Mouse (Mus musculus) left cerebral cortex, postnatal 25 days (tissue): ENCODE data around the gene Atxn7l3. TPM values are rescaled to one million over a fixed set of nuclear protein-coding genes. Genes with fewer than 3 reads are reported as not detected.

Experiments
- DNase-seq, 2 experiments: peaks; one replicate each; pipeline ENCODE4 v3.0.0; 2022; ENCODE audit warnings: low spot score in 2 of 2, mixed read lengths in 1 of 2
- intact Hi-C: fragments of 180-260 bp; cut with DNase I; formaldehyde crosslinking; loops from one replicate; pipeline ENCODE4 v1.15.1; 2025
- total RNA-seq, 2 experiments: library from RNA; stranded (reverse); gene quantifications; 2 replicates each; pipeline ENCODE4 v1.2.3; 2021

Atxn7l3 gene
- total RNA-seq, 2 experiments from 2014 or later = 231 to 242 TPM

GRCm38 (mm10) chr11:102279595-102279994 lies 16.8 kb downstream of the Atxn7l3 start:
- DNase-seq = no peak
- intact Hi-C loops = no loop called here

GRCm38 (mm10) chr11:102277754-102278153 lies 18.7 kb downstream of the Atxn7l3 start:
- intact Hi-C loops = no loop called here
- no peak for DNase-seq

DNA sequence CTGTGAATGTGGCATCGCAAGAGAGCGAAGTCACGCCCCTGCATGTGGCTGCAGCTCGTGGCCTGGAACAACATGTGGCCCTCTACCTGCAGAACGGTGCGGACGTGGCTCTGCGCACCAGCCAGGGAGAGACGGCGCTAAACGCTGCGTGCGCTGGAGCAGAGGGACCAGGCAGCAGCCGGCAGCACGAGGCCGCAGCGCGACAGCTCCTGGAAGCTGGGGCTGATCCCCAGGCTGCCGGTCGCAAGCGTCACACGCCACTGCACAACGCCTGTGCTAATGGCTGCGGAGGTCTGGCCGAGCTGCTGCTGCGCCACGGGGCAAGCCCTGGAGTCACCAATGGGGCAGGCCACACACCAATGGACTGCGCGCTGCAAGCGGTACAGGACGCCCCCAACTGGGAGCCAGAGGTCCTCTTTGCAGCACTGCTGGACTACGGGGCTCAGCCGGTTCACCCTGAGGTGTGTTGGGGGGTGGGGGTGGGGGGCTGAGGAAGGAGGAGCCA lies 20.0 kb downstream of the Atxn7l3 start:
- peak; percentile 29 to 35 for DNase-seq
- intact Hi-C loops = no loop called here

GRCm38 (mm10) chr11:102268520-102269244 lies 27.7 kb downstream of the Atxn7l3 start, which contains the start of gene Asb16:
Asb16 (plus strand) TSS chr11:102268743.
- intact Hi-C loops = no loop called here

DNA sequence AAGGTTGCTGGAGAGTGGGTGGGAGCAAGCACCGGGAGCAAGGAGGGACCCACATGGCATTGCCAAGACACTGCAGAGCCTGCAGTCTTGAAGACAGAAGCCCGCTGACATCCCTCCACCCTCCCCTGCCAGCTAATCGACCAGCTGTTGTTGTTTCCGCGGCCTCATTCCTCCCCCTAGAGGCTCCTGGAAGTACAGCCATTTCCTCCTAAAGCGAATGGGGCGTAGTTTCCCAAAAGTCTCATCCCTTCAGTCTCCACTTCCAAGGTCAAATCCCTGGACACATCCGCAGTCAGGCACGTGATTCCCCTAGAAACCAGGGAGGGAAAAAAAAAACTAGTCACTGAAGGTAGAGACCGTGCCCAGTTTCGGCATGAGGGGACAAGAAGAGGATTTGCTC lies 29.0 kb downstream of the Atxn7l3 start:
- intact Hi-C loops = no loop called here
- DNase-seq = peak; percentile 70 to 80

More at GRCm38 (mm10) chr11:102268520-102269244, 27.7 kb downstream of the Atxn7l3 start, which contains the start of gene Asb16:
- DNase-seq = no peak

- no peak for DNase-seq
- intact Hi-C loops = no loop called here
Measured at GRCm38 (mm10) chr11:102266631-102267355, 29.6 kb downstream of the Atxn7l3 start.

DNA sequence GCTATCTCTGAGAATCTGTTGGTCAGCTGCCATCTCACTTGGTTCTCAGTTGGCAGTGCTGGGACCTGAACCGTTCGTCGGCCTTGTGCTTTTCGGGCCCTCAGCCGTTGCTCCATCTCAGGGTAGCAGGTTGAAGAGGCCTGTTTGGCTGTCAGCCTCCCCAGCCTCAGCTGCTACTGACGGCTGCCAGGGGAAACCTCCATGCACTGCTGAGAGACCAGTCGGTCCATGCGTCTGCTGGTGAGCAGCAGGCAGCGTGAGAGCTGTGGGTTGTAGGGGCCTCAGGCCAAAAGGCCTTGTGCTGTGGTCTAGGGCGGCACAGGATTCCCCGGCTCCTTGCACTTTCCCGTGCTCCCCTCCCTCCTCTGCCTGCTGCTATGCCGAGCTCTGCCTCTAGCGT lies 30.6 kb downstream of the Atxn7l3 start:
- intact Hi-C loops = no loop called here
- no peak for DNase-seq

- DNase-seq = no peak
- intact Hi-C loops = no loop called here
Measured at GRCm38 (mm10) chr11:102263211-102263610, 33.2 kb downstream of the Atxn7l3 start.

GRCm38 (mm10) chr11:102258521-102258920 lies 37.9 kb downstream of the Atxn7l3 start:
- intact Hi-C loops = no loop called here
- no peak for DNase-seq

- no peak for DNase-seq
- intact Hi-C loops = no loop called here
Measured at GRCm38 (mm10) chr11:102258095-102258494, 38.3 kb downstream of the Atxn7l3 start.

- peak in 1 of 2 experiments; percentile 23 for DNase-seq
- intact Hi-C loops = no loop called here
Measured at GRCm38 (mm10) chr11:102257514-102257913, 38.9 kb downstream of the Atxn7l3 start.

GRCm38 (mm10) chr11:102249351-102250090 lies 46.9 kb downstream of the Atxn7l3 start:
- intact Hi-C loops = loop anchor here (5.0 kb wide), 1 partner anchor 62 kb away; the partner anchor contains the start of genes G6pc3 and Lsm12

GRCm38 (mm10) chr11:102248630-102249230 lies 47.7 kb downstream of the Atxn7l3 start, which contains the start of gene BC030867:
BC030867 (plus strand) TSS chr11:102248882.
- intact Hi-C loops = loop anchor here (5.0 kb wide), 1 partner anchor 61 kb away; the partner anchor contains the start of genes G6pc3 and Lsm12
- peak; percentile 90 to 94 for DNase-seq

More at GRCm38 (mm10) chr11:102249351-102250090, 46.9 kb downstream of the Atxn7l3 start:
- no peak for DNase-seq

GRCm38 (mm10) chr11:102246871-102247270 lies 49.6 kb downstream of the Atxn7l3 start:
- intact Hi-C loops = loop anchor here (5.0 kb wide), 1 partner anchor 60 kb away; the partner anchor contains the start of genes G6pc3 and Lsm12

DNA sequence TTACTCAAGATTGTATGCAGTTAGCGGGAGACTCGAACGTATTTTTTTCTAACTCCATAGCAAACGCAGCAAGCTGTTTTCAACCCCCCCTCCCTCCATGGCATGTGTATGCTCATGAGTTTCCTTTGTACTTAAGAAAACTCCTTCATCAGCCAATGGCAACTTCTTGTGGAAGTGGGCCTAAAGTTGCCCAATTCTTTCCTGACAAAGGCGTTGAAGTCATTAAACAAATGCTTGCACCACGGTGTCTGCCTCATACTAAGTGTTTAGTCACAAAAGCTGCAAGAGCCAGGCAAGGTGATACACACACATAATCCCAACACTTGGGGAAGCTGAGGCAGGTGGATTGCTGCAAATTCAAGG lies 50.2 kb downstream of the Atxn7l3 start:
- intact Hi-C loops = loop anchor here (5.0 kb wide), 1 partner anchor 59 kb away; the partner anchor contains the start of genes G6pc3 and Lsm12
- DNase-seq = no peak

More at GRCm38 (mm10) chr11:102246871-102247270, 49.6 kb downstream of the Atxn7l3 start:
- no peak for DNase-seq

DNA sequence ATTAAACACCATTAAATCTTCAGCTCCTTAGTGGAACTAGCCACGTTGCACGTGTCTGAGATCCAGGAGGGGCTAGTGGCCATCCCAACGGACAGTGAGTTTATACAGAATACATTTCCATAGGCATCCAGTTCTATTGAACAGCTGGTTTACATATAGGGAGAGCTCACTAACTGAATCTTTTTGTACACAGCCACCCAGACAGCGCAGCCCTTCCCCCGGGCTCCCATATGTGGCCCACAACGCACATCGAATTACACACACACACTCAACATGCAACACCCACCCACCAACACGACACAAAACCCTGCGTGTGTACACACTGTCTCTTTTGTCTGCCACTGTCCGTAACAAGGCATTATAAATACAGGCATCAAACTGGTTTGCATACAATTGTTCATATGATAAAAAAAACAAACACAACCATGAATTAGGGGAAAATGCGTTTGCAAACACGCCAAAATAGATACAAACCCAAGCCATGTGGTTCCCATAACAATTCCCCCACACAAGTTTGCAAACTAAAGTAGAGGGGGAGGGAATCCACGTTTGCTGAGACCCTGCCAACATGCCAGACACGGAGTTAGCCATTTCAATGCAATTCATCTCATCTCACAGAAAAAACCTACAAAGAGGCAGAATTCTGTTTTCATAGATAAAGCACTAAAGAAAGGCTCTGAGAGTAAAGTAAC lies 50.7 kb downstream of the Atxn7l3 start:
- intact Hi-C loops = loop anchor here (2.0 to 5.0 kb wide), 3 partner anchors 15 to 58 kb away; partner anchors contain the start of genes G6pc3, Hdac5 and Lsm12
- peak in 1 of 2 experiments; percentile 22 for DNase-seq

DNA sequence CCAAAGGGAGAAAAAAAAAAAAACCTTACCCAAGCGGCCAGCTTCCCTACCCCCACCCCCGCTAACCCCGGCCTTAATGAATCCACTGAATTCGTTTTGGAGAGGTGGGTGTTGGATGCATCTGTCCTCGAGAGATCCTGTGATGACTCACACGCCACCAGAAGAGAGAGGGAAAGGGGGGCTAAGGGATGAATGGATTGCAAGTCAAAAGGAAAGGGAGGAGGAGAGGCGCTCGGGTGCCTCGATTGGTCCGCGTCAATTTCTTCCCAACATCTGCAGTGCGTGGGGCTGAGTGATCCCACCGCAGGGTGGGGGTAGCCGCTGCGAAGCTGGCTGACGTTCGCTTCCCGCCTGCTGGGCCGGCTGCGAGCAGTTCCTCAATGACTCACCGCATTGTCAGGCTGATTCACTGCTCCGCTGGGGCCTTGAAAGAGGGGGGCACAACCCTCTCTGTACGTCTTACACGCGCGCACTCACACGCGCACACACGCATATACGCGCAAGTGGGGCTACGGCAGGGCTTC lies 51.4 kb downstream of the Atxn7l3 start:
- intact Hi-C loops = loop anchor here (1.0 to 5.0 kb wide), 4 partner anchors 14 to 58 kb away; partner anchors contain the start of genes G6pc3, Hdac5 and Lsm12
- peak; percentile 83 to 96 for DNase-seq

DNA sequence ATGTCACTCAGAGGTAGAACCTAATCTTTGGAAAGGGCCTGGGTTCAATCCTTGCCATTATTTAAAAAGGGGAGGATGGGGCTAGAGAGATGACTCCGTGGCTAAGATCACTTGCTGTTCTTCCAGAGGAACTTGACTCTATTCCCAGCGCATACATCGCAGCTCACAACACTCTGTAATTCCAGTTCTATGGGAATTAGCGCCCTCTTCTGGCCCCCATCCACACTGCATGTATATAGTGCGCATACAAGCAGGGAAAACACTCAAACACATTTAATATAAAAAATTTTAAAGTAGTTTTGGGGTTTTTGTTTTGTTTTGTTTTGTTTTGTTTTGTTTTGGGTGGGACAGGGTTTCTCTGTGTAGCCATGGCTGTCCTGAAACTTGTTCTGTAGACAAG lies 54.6 kb downstream of the Atxn7l3 start:
- no peak for DNase-seq
- intact Hi-C loops = no loop called here
